Mouse (Mus musculus) intestine, embryonic 16.5 days (tissue): ENCODE results near the gene Ndufs8. TPM values are rescaled to one million over a fixed set of nuclear protein-coding genes. Genes with fewer than 3 reads are reported as not detected.

Source experiments
- ATAC-seq: fragments of 200-750 bp; cut with Nextera tagmentation; 2 replicates; pipeline ENCODE4 v1.8.0; 2017; ENCODE audit warnings: moderate TSS enrichment, moderate library complexity
- H3K27ac ChIP-seq: fragments of 300-500 bp; sonication (generic); 2 replicates; pipeline ENCODE4 v1.5.1; 2014; ENCODE audit warnings: mild to moderate bottlenecking, low read length
- H3K27me3 ChIP-seq: fragments of 300-500 bp; sonication (generic); replicated peaks from 2 replicates; pipeline ENCODE4 v1.6.1; 2014; ENCODE audit warnings: low read length, control low read depth, mixed read lengths; ENCODE audit not compliant: control insufficient read depth, insufficient read depth
- H3K36me3 ChIP-seq: fragments of 300-500 bp; sonication (generic); 2 replicates; pipeline ENCODE4 v1.6.1; 2014; ENCODE audit warnings: low read length, control low read depth; ENCODE audit not compliant: control insufficient read depth, insufficient read depth
- H3K4me1 ChIP-seq: fragments of 300-500 bp; sonication (generic); 2 replicates; pipeline ENCODE4 v1.6.1; 2014; ENCODE audit warnings: low read length, control low read depth, mixed read lengths; ENCODE audit not compliant: control insufficient read depth, insufficient read depth
- H3K4me2 ChIP-seq: fragments of 300-500 bp; sonication (generic); 2 replicates; pipeline ENCODE4 v1.6.1; 2014; ENCODE audit warnings: low read depth, low read length, control low read depth
- H3K4me3 ChIP-seq: fragments of 300-500 bp; sonication (generic); 2 replicates; pipeline ENCODE4 v1.5.1; 2014; ENCODE audit warnings: mild to moderate bottlenecking, low read length
- H3K9ac ChIP-seq: fragments of 300-500 bp; sonication (generic); 2 replicates; pipeline ENCODE4 v1.6.1; 2014; ENCODE audit warnings: low read depth, low read length
- H3K9me3 ChIP-seq: fragments of 300-500 bp; sonication (generic); 2 replicates; pipeline ENCODE4 v1.6.1; 2016; ENCODE audit warnings: low read length, control low read depth; ENCODE audit not compliant: control insufficient read depth
- WGBS: fragments of 180-500 bp; shearing (Covaris S2); extraction: QIAGEN DNeasy Blood & Tissue Kit; methylation state at CpG from one replicate; pipeline ENCODE4 v1.1.7; 2014; 5-methylcytosine and 5-hydroxymethylcytosine counted together
- polyA plus RNA-seq: library from polyadenylated mRNA; unstranded; fragments of >200 nt; fragmentation: Nextera tagmentation; extraction: Ambion mirVana; gene quantifications from 2 replicates; pipeline ENCODE4 v1.2.1, GENCODE M21; 2015

Gene Ndufs8
- polyA plus RNA-seq, 1 experiment from 2014 or later = 424 TPM

DNA sequence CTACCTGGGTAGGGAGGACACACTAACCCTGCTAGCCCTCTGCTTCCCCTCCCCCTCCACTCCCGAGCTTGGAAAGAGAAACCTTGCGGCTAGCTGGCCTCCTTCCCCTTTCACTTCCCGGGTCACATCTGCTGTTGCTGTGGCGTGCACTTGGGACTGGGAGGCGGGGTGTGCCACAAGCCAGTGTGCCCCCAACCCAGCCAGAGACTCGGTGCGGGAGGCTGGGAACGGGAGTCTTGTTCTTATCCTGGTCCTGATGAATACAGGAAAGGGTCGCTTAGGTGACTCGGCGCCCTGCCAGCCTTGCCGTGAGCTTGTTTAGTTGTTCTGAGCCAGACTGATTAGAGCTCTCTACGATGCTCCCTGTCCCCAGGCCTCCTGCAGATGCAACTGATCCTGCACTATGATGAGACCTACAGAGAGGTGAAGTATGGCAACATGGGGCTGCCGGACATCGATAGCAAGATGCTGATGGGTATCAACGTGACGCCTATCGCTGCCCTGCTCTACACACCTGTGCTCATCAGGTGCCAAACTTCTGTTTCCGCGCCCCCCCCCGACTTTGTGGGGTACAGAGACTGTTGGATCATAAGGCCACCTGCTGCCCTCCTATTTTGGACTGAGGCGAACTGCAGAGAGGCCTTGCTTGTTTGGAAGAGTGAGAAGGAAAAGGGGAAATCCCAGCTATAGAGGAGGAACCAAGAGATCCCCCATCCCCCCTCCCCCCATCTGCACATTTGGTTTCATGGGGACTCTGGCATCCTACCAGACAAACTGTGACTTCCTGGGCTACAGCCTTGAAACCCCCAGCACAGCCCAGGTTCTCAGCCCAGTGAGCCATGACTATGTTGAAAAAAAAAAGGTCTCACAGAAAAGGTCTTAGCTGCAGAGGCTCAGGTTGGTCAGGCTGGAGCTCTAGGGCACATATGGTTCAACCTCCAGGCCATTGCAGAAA is 23.6 kb upstream of the Ndufs8 start:
- 12% methylated on average over 22 of the region's 22 CpGs for WGBS
- H3K9ac ChIP-seq = peak overlapping the region; percentile 74
- no peak overlapping the region for H3K27ac ChIP-seq
- ATAC-seq = peak; percentile 43
- no peaks in the 10 kb centered on the region for H3K36me3 ChIP-seq
- H3K9me3 ChIP-seq = no peaks in the 10 kb centered on the region
- H3K4me2 ChIP-seq = peak overlapping the region; percentile 95
- peak overlapping the region; percentile 54 for H3K4me3 ChIP-seq
- H3K4me1 ChIP-seq = peaks cover 8% of the 10 kb centered on the region
- no peaks in the 10 kb centered on the region for H3K27me3 ChIP-seq

GRCm38 (mm10) chr19:3935032-3935895 is 22.7 kb upstream of the Ndufs8 start, which contains the start of gene Unc93b1:
Gene Unc93b1, plus strand, starts transcription at chr19:3935186.
- WGBS = 8% methylated on average over 42 of the region's 42 CpGs
- no peaks in the 10 kb centered on the region for H3K27me3 ChIP-seq
- peak within 1 kb of the TSS; percentile 95 for H3K4me2 ChIP-seq
- H3K9ac ChIP-seq = peak within 1 kb of the TSS; percentile 74
- H3K4me3 ChIP-seq = peak within 1 kb of the TSS; percentile 54
- peaks cover 14% of the 10 kb centered on the region for H3K4me1 ChIP-seq
- peak; percentile 88 for ATAC-seq
- H3K27ac ChIP-seq = peak within 1 kb of the TSS; percentile 15; the same call in 1 of the 2 replicates
- no peaks in the 10 kb centered on the region for H3K36me3 ChIP-seq
- H3K9me3 ChIP-seq = no peaks in the 10 kb centered on the region

DNA sequence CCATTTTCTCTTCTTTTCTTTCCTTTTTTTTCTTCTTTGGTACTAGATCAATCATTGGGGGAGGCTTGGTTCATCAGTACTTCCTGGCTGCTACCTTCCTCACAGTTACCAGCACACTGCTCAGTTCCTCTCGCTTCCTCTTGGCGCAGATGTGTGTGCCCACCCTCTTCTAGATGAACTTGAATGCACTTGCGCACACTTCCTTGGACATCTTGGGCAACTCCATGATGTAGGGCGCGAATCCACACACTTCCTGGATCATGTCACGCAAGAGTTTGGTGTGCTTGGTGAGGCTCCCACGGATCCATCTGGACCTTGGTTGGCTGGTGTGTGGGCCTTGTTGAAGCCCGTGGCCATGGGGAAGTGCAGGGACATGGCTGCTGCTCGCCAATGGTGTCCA is 19.1 kb upstream of the Ndufs8 start:
- Histone ChIP-seq H3K9ac (no peak overlapping the region), H3K27me3 (no peaks in the 10 kb centered on the region), H3K4me3 (no peak overlapping the region), H3K36me3 (no peaks in the 10 kb centered on the region), H3K9me3 (no peaks in the 10 kb centered on the region), H3K4me1 (peaks cover 24% of the 10 kb centered on the region), H3K4me2 (no peak overlapping the region), H3K27ac (no peak overlapping the region)
- WGBS = 91% methylated on average over 9 of the region's 9 CpGs
- ATAC-seq = no peak

DNA sequence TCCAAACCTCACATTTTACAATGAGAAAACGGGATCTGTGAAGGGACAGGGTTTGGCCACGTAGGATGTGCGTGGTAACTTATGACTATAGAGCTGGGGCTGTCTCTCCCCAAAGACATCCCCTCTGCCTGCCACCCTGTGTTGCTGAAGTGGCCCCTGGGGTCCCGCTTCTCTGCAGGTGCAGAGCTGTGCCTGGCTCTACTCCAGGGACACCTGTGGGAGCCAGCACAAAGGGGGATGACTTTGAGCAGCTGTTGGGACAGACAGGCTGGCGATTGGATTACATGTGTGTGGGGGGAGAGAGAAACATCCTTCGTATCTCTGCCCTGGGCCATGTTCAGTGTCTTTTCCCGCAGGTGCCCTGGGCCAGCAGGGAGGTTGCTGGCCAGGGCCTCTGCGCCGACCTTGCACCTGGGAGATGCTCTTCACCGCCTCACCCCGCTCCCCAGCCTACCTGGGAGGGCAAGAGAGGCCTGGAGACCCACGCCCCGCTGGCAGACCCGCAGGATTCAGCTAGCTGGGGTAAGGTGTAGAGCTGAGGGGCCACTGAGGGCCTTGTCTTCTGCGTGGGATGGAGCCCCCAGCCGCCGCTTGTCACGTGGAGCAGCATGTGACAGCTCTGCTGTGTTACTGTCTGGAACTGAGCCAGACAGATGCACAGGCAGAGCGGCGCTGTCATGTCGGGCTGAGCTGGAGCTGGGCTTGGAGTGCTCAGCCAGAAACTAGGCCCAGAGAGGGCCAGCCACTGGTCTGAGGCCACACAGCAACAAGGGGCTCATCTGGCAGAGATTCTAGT is 17.9 kb upstream of the Ndufs8 start:
- peak overlapping the region; percentile 25; the same call in 1 of the 2 replicates for H3K9ac ChIP-seq
- no peak overlapping the region for H3K4me3 ChIP-seq
- no peaks in the 10 kb centered on the region for H3K36me3 ChIP-seq
- peak overlapping the region; percentile 75 for H3K27ac ChIP-seq
- no peak for ATAC-seq
- WGBS = 66% methylated on average over 21 of the region's 21 CpGs
- no peak overlapping the region for H3K4me2 ChIP-seq
- peaks cover 19% of the 10 kb centered on the region for H3K4me1 ChIP-seq
- no peaks in the 10 kb centered on the region for H3K9me3 ChIP-seq
- no peaks in the 10 kb centered on the region for H3K27me3 ChIP-seq

GRCm38 (mm10) chr19:3929211-3929941 is 16.8 kb upstream of the Ndufs8 start, which contains the start of gene Aldh3b1:
Gene Aldh3b1, minus strand, starts transcription at chr19:3929808.
- peak within 1 kb of the TSS; percentile 25; the same call in 1 of the 2 replicates for H3K9ac ChIP-seq
- 36% methylated on average over 12 of the region's 12 CpGs for WGBS

GRCm38 (mm10) chr19:3928779-3929178 is 16.2 kb upstream of the Ndufs8 start:
- H3K27ac ChIP-seq = peak overlapping the region; percentile 75
- 76% methylated on average over 4 of the region's 4 CpGs for WGBS
- H3K4me2 ChIP-seq = no peak overlapping the region

More at GRCm38 (mm10) chr19:3929211-3929941, 16.8 kb upstream of the Ndufs8 start, which contains the start of gene Aldh3b1:
- Histone ChIP-seq H3K4me2 (no peak within 1 kb of the TSS), H3K27me3 (no peaks in the 10 kb centered on the region), H3K4me1 (peaks cover 20% of the 10 kb centered on the region), H3K4me3 (no peak within 1 kb of the TSS), H3K36me3 (no peaks in the 10 kb centered on the region), H3K27ac (peak within 1 kb of the TSS; percentile 75), H3K9me3 (no peaks in the 10 kb centered on the region)
- peak; percentile 83 for ATAC-seq

GRCm38 (mm10) chr19:3927989-3928388 is 15.4 kb upstream of the Ndufs8 start:
- Histone ChIP-seq H3K4me1 (peaks cover 20% of the 10 kb centered on the region), H3K4me3 (no peak overlapping the region), H3K36me3 (no peaks in the 10 kb centered on the region), H3K9me3 (no peaks in the 10 kb centered on the region), H3K4me2 (no peak overlapping the region), H3K27me3 (no peaks in the 10 kb centered on the region), H3K9ac (no peak overlapping the region), H3K27ac (no peak overlapping the region)
- no peak for ATAC-seq
- 93% methylated on average over 4 of the region's 4 CpGs for WGBS

More at GRCm38 (mm10) chr19:3928779-3929178, 16.2 kb upstream of the Ndufs8 start:
- Histone ChIP-seq H3K4me3 (no peak overlapping the region), H3K4me1 (peaks cover 20% of the 10 kb centered on the region), H3K9ac (no peak overlapping the region), H3K9me3 (no peaks in the 10 kb centered on the region), H3K36me3 (no peaks in the 10 kb centered on the region), H3K27me3 (no peaks in the 10 kb centered on the region)
- no peak for ATAC-seq

GRCm38 (mm10) chr19:3926685-3927084 is 14.1 kb upstream of the Ndufs8 start:
- Histone ChIP-seq H3K9me3 (no peaks in the 10 kb centered on the region), H3K4me1 (peaks cover 26% of the 10 kb centered on the region), H3K27me3 (no peaks in the 10 kb centered on the region), H3K36me3 (no peaks in the 10 kb centered on the region), H3K4me2 (no peak overlapping the region), H3K4me3 (no peak overlapping the region), H3K9ac (no peak overlapping the region), H3K27ac (no peak overlapping the region)
- 75% methylated on average over 6 of the region's 6 CpGs for WGBS
- no peak for ATAC-seq
